Mouse (Mus musculus) adrenal gland, postnatal 0 days (tissue): ENCODE data around the gene Cdk7. TPM values are rescaled to one million over a fixed set of nuclear protein-coding genes. Genes with fewer than 3 reads are reported as not detected.

ENCODE experiments used
- polyA plus RNA-seq: library from polyadenylated mRNA; unstranded; fragments of >200 nt; fragmentation: Nextera tagmentation; extraction: Ambion mirVana; gene quantifications from 2 replicates; pipeline ENCODE4 v1.2.1, GENCODE M21; 2015

Gene Cdk7
- 81.6 and 88.1 TPM in 2 replicates for polyA plus RNA-seq

GRCm38 (mm10) chr13:100730861-100731176, at the start of gene Cdk7:
Gene Cdk7, minus strand, starts transcription at chr13:100730939.

GRCm38 (mm10) chr13:100775252-100776055, 44.7 kb upstream of the Cdk7 start, which contains the start of gene Cenph:
Gene Cenph, minus strand, starts transcription at chr13:100775899.

GRCm38 (mm10) chr13:100744036-100744744, 13.5 kb upstream of the Cdk7 start, which contains the start of gene Mrps36:
Gene Mrps36, minus strand, starts transcription at chr13:100744659.

GRCm38 (mm10) chr13:100669291-100670022, 61.3 kb downstream of the Cdk7 start, which contains the start of gene Ccdc125:
Gene Ccdc125, plus strand, starts transcription at chr13:100669717.

Other genes starting within 250 kb of the Cdk7 start
- 48.8 and 53.6 TPM in 2 replicates for gene Gtf2h2, start 238.4 kb downstream of the Cdk7 start, polyA plus RNA-seq
- gene Ocln, start 178.2 kb downstream of the Cdk7 start, polyA plus RNA-seq = 6.0 and 9.7 TPM in 2 replicates
- 0.93 and 1.6 TPM in 2 replicates for gene Marveld2, start 114.0 kb downstream of the Cdk7 start, polyA plus RNA-seq
- gene Ak6, start 80.0 kb downstream of the Cdk7 start, polyA plus RNA-seq = 218 and 264 TPM in 2 replicates
- gene Rad17, start 79.9 kb downstream of the Cdk7 start, polyA plus RNA-seq = 15.3 and 23.1 TPM in 2 replicates
- 11.8 and 19.2 TPM in 2 replicates for gene Taf9, start 79.4 kb downstream of the Cdk7 start, polyA plus RNA-seq
- gene Ccdc125, start 61.2 kb downstream of the Cdk7 start, polyA plus RNA-seq = 1.8 and 2.9 TPM in 2 replicates
- gene Mrps36, start 13.7 kb upstream of the Cdk7 start, polyA plus RNA-seq = 175 and 220 TPM in 2 replicates
- 16.3 and 16.8 TPM in 2 replicates for gene Cenph, start 45.0 kb upstream of the Cdk7 start, polyA plus RNA-seq
- 36.3 and 46.4 TPM in 2 replicates for gene Ccnb1, start 55.6 kb upstream of the Cdk7 start, polyA plus RNA-seq
- 37.4 and 44.1 TPM in 2 replicates for gene Slc30a5, start 102.5 kb upstream of the Cdk7 start, polyA plus RNA-seq